Mouse (Mus musculus) liver, embryonic 12.5 days (tissue): ENCODE measurements around the gene Etv2. TPM values are rescaled to one million over a fixed set of nuclear protein-coding genes. Genes with fewer than 3 reads are reported as not detected.

Experiments used
- ATAC-seq: fragments of 200-750 bp; cut with Nextera tagmentation; 2 replicates; pipeline ENCODE4 v1.8.0; 2017; ENCODE audit warnings: moderate number of reproducible peaks, mild to moderate bottlenecking, moderate library complexity
- H3K27ac ChIP-seq: fragments of 300-500 bp; sonication (generic); 2 replicates; pipeline ENCODE4 v1.5.1; 2016; ENCODE audit warnings: mild to moderate bottlenecking
- H3K27me3 ChIP-seq: fragments of 300-500 bp; sonication (generic); replicated peaks from 2 replicates; pipeline ENCODE4 v1.6.1; 2016; ENCODE audit warnings: mild to moderate bottlenecking, moderate library complexity
- H3K36me3 ChIP-seq: fragments of 300-500 bp; sonication (generic); 2 replicates; pipeline ENCODE4 v1.6.1; 2016; ENCODE audit warnings: mild to moderate bottlenecking, moderate library complexity
- H3K4me1 ChIP-seq: fragments of 300-500 bp; sonication (generic); 2 replicates; pipeline ENCODE4 v1.6.1; 2016
- H3K4me2 ChIP-seq: fragments of 300-500 bp; sonication (generic); 2 replicates; pipeline ENCODE4 v1.6.1; 2016; ENCODE audit warnings: mild to moderate bottlenecking, moderate library complexity
- H3K4me3 ChIP-seq: fragments of 300-500 bp; sonication (generic); 2 replicates; pipeline ENCODE4 v1.5.1; 2016; ENCODE audit warnings: mild to moderate bottlenecking, moderate library complexity
- H3K9ac ChIP-seq: fragments of 300-500 bp; sonication (generic); 2 replicates; pipeline ENCODE4 v1.6.1; 2016; ENCODE audit warnings: mild to moderate bottlenecking, moderate library complexity
- H3K9me3 ChIP-seq: fragments of 300-500 bp; sonication (generic); replicated peaks from 2 replicates; pipeline ENCODE4 v1.6.1; 2016; ENCODE audit warnings: mild to moderate bottlenecking, moderate library complexity
- WGBS: fragments of 180-500 bp; shearing (Covaris S2); methylation state at CpG from one replicate; pipeline ENCODE4 v1.1.7; 2016; ENCODE audit not compliant: insufficient replicate concordance; 5-methylcytosine and 5-hydroxymethylcytosine counted together
- polyA plus RNA-seq: library from polyadenylated mRNA; unstranded; fragments of >200 nt; fragmentation: Nextera tagmentation; extraction: Ambion mirVana; gene quantifications from 2 replicates; pipeline ENCODE4 v1.2.1, GENCODE M21; 2016

The Etv2 gene
- polyA plus RNA-seq, 1 experiment from 2014 or later, result 0.19 TPM

- no peak overlapping the region for H3K4me2 ChIP-seq
- H3K4me1 ChIP-seq, result peaks cover 18% of the 10 kb centered on the region
- no peak overlapping the region for H3K9ac ChIP-seq
- no peaks in the 10 kb centered on the region for H3K9me3 ChIP-seq
- H3K27me3 ChIP-seq, result peaks cover 11% of the 10 kb centered on the region; the same call in 1 of the 2 replicates
- 44% methylated on average over 7 of the region's 7 CpGs for WGBS
- no peak overlapping the region for H3K4me3 ChIP-seq
- ATAC-seq, result no peak
- no peak overlapping the region for H3K27ac ChIP-seq
- no peaks in the 10 kb centered on the region for H3K36me3 ChIP-seq
Measured at GRCm38 (mm10) chr7:30610043-30610442, 25.6 kb downstream of the Etv2 start.

DNA sequence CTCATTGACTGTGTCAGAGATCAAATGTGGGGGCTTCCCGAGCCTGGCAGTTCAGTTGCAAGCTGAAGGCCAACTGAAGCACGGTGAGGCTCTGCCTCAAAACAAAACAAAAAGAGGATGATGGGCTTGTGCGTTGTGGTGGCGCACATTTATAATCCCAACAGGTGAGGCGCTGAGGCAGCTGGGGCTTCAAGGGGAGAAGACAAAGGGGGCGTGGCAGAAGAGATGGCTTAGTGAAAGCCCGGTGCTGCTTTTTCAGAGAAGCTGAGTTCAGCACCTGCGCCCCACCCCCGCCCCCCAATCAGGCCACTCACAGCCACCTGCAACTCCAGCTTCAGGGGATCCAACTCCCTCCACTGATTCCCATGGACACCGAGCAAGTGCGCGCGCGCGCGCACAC lies 27.2 kb downstream of the Etv2 start:
- Histone ChIP-seq H3K27ac (no peak overlapping the region), H3K9ac (no peak overlapping the region), H3K27me3 (peaks cover 11% of the 10 kb centered on the region; the same call in 1 of the 2 replicates), H3K36me3 (no peaks in the 10 kb centered on the region), H3K4me1 (peaks cover 13% of the 10 kb centered on the region), H3K4me3 (no peak overlapping the region), H3K9me3 (no peaks in the 10 kb centered on the region), H3K4me2 (no peak overlapping the region)
- 56% methylated on average over 16 of the region's 16 CpGs for WGBS
- ATAC-seq, result no peak

DNA sequence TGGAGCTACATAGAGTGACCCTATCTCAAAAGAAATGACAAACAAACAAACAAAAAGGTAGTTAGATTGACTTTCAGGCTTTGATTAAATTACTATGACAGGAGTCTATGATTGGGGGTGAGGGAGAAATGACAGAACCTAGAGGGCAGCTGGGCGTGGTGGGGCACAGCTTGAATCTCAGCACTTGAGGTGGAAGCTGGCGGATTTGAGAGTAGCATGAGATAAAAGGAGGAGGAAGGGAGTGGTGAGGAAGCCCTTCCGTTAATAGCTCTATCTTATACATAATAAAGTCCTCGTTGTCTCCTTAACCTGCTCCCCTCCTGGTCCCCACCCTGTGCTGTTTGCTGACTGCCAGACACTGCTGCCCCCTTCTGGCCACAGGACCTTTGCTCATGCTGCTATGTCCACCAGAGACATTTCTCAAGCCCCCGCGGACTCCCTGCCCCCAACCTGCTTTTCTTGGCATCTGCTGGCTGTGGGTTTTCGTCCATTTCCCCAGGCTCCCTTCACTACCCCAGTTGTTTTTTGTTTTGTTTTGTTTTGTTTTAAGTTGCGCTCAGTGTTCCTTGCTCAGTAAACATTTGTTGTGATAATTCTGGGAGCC lies 27.8 kb downstream of the Etv2 start:
- Histone ChIP-seq H3K4me1 (peaks cover 13% of the 10 kb centered on the region), H3K27me3 (peaks cover 11% of the 10 kb centered on the region; the same call in 1 of the 2 replicates), H3K9me3 (no peaks in the 10 kb centered on the region), H3K36me3 (no peaks in the 10 kb centered on the region), H3K4me3 (no peak overlapping the region), H3K27ac (no peak overlapping the region), H3K4me2 (no peak overlapping the region), H3K9ac (no peak overlapping the region)
- no peak for ATAC-seq
- WGBS, result 16% methylated on average over 8 of the region's 8 CpGs

DNA sequence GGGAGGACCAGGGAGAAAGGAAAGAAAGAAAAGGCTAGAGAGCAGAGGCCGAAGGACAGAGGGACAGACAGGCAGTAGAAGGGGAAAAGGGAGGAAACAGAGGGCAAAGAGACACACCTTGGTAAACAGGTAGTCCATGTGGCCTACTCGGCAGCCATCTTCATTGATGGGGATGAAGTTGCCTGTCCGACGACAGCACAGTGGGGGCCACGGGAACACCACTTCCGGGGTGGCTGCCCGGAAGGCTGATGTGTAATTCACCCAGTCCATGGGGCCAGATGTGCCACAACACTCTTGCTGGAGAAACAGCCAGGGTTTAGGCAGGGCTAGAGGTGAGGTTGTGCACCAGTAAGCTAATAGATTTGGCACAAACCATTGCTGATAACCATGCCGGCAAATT lies 30.7 kb downstream of the Etv2 start:
- H3K27me3 ChIP-seq, result peaks cover 11% of the 10 kb centered on the region; the same call in 1 of the 2 replicates
- no peaks in the 10 kb centered on the region for H3K9me3 ChIP-seq
- peaks cover 19% of the 10 kb centered on the region for H3K4me1 ChIP-seq
- no peak overlapping the region for H3K27ac ChIP-seq
- H3K4me2 ChIP-seq, result no peak overlapping the region
- WGBS, result 77% methylated on average over 8 of the region's 8 CpGs
- H3K9ac ChIP-seq, result no peak overlapping the region
- H3K36me3 ChIP-seq, result no peaks in the 10 kb centered on the region
- H3K4me3 ChIP-seq, result no peak overlapping the region
- ATAC-seq, result no peak

DNA sequence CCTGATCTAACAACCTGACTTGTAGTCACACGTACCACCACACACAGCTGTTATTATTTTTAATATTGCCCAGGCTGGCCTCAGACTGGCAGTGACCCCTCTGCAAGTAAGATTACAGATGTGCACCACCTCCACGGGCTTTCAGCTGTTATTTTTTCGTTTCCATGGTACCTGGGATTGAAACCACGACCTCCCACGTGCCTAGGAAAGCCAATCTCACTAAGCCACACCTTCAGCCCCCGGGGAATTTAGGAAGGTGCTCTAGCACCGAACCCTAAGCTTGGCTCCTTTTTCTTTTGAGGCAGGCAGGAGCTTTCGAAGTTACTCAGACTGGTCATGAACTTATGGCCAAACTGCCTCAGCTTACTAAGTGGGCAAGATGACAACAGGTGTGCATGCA lies 31.2 kb downstream of the Etv2 start:
- no peak for ATAC-seq
- no peaks in the 10 kb centered on the region for H3K36me3 ChIP-seq
- no peak overlapping the region for H3K27ac ChIP-seq
- H3K4me2 ChIP-seq, result no peak overlapping the region
- H3K9me3 ChIP-seq, result no peaks in the 10 kb centered on the region
- H3K27me3 ChIP-seq, result peaks cover 11% of the 10 kb centered on the region; the same call in 1 of the 2 replicates
- H3K4me3 ChIP-seq, result no peak overlapping the region
- H3K9ac ChIP-seq, result no peak overlapping the region
- peaks cover 23% of the 10 kb centered on the region for H3K4me1 ChIP-seq
- 48% methylated on average over 8 of the region's 8 CpGs for WGBS

GRCm38 (mm10) chr7:30602583-30602982 lies 33.1 kb downstream of the Etv2 start:
- Histone ChIP-seq H3K4me2 (no peak overlapping the region), H3K27me3 (0 out of 2 replicates have a peak, but pooled peaks cover 2% of the 10 kb centered on the region), H3K9me3 (no peaks in the 10 kb centered on the region), H3K36me3 (no peaks in the 10 kb centered on the region), H3K4me1 (peaks cover 18% of the 10 kb centered on the region), H3K9ac (no peak overlapping the region), H3K27ac (no peak overlapping the region), H3K4me3 (no peak overlapping the region)
- no peak for ATAC-seq
- WGBS, result 54% methylated on average over 3 of the region's 3 CpGs

DNA sequence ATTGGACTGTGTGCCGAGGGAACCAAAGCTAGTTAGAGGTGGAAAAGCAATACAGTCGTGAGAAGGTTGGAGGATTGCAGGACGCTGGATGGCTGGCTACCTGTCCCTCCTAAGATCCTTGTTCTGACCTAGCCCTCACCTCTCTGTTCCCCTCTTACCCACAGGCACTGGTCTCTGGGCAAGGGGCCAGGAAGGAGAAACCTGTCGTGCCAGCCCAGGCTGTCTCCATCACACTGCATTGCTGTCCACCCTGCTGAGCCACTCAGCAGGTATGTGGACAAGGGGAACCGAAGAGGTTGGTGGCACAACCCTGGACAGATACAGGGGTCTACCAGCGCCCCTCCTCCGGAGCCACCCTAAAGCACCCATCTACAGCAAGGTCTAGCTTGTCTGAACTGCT lies 35.0 kb downstream of the Etv2 start:
- H3K27ac ChIP-seq, result no peak overlapping the region

DNA sequence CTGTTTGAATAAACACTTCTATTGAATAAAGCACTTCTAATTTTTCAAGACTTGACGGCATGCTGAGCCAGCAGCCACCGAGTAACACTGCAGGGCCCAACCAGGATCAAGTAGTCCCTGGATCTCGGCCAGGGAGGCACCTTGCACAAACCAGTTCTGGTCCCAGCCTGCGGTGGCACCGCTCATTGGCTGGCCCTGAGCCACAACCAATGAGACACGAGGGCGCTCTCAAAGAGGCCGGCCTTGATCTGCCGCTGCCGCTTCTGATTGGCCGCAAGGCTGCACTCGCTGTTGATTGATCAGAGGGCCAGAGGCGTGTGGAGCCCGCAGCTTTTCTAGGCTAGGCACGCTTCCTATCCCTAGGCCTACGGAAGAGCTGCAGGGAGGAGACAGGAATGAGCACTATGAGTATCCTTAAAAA lies 35.7 kb downstream of the Etv2 start:
- H3K36me3 ChIP-seq, result no peaks in the 10 kb centered on the region
- no peak overlapping the region for H3K27ac ChIP-seq
- H3K9ac ChIP-seq, result peak overlapping the region; percentile 40; the same call in 1 of the 2 replicates
- no peaks in the 10 kb centered on the region for H3K9me3 ChIP-seq
- peak; percentile 97 for ATAC-seq
- 0 out of 2 replicates have a peak, but pooled peaks cover 8% of the 10 kb centered on the region for H3K27me3 ChIP-seq
- peak overlapping the region; percentile 55 for H3K4me2 ChIP-seq
- peak overlapping the region; percentile 25 for H3K4me3 ChIP-seq
- 2% methylated on average over 16 of the region's 16 CpGs for WGBS
- peaks cover 20% of the 10 kb centered on the region for H3K4me1 ChIP-seq

More for the DNA sequence above, 35.0 kb downstream of the Etv2 start:
- H3K9ac ChIP-seq, result peak overlapping the region; percentile 40; the same call in 1 of the 2 replicates
- H3K9me3 ChIP-seq, result no peaks in the 10 kb centered on the region
- no peaks in the 10 kb centered on the region for H3K36me3 ChIP-seq
- H3K4me3 ChIP-seq, result no peak overlapping the region
- H3K27me3 ChIP-seq, result 0 out of 2 replicates have a peak, but pooled peaks cover 8% of the 10 kb centered on the region
- ATAC-seq, result no peak
- 69% methylated on average over 7 of the region's 7 CpGs for WGBS
- peak overlapping the region; percentile 55 for H3K4me2 ChIP-seq
- H3K4me1 ChIP-seq, result peaks cover 18% of the 10 kb centered on the region

DNA sequence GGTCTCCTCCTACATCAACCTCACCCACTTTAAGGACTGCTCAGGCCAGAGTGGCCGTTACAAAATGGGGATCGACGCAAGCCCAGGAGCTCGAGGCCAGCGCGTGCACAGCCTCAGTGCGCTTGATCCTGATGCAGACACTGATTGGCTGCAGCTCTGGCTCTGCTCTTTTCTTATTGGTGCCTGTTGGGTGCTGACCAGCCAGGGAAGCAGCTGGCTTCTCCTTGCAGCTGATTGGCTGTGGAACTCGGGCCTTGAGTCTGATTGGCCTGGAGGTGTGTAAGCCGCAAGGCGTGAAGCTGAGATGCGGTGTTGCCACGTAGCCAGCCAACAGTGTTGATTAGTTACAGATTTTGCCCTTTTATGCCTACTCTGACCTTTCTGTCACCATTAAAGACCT lies 36.9 kb downstream of the Etv2 start, which contains the start of gene Zbtb32:
Gene Zbtb32, minus strand, starts transcription at position 124 of the 400 bp plus-strand sequence.
- Histone ChIP-seq H3K4me3 (no peak within 1 kb of the TSS), H3K4me1 (peaks cover 32% of the 10 kb centered on the region), H3K4me2 (peak within 1 kb of the TSS; percentile 55), H3K27me3 (0 out of 2 replicates have a peak, but pooled peaks cover 13% of the 10 kb centered on the region), H3K9me3 (no peaks in the 10 kb centered on the region), H3K9ac (peak within 1 kb of the TSS; percentile 40; the same call in 1 of the 2 replicates), H3K36me3 (no peaks in the 10 kb centered on the region), H3K27ac (no peak within 1 kb of the TSS)
- no peak for ATAC-seq
- 88% methylated on average over 12 of the region's 12 CpGs for WGBS

DNA sequence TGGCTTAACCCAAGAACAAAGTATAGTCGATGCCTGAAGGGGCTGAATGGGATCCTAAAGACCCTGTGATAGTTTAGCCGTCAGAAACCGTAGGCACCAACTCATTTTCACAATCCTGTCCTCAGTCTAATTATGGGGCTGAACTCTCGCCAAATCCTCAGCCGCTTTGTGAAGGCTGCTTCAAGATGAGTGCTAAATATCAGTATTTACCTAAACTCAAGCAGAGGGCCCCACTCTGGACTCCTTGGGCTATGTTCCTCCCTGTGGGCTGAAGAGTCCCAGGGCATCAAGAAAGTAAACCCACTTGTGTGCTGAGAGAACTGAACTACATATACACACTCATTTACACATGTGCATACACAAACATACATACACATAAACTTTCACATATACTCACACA lies 38.8 kb downstream of the Etv2 start:
- no peaks in the 10 kb centered on the region for H3K36me3 ChIP-seq
- ATAC-seq, result no peak
- no peak overlapping the region for H3K4me2 ChIP-seq
- WGBS, result 68% methylated on average over 5 of the region's 5 CpGs
- H3K27ac ChIP-seq, result no peak overlapping the region
- no peaks in the 10 kb centered on the region for H3K9me3 ChIP-seq
- no peak overlapping the region for H3K4me3 ChIP-seq
- H3K9ac ChIP-seq, result no peak overlapping the region
- H3K27me3 ChIP-seq, result 0 out of 2 replicates have a peak, but pooled peaks cover 13% of the 10 kb centered on the region
- peaks cover 34% of the 10 kb centered on the region for H3K4me1 ChIP-seq

- H3K9me3 ChIP-seq, result no peaks in the 10 kb centered on the region
- peaks cover 34% of the 10 kb centered on the region for H3K4me1 ChIP-seq
- WGBS, result 63% methylated on average over 5 of the region's 5 CpGs
- H3K27me3 ChIP-seq, result 0 out of 2 replicates have a peak, but pooled peaks cover 13% of the 10 kb centered on the region
- H3K27ac ChIP-seq, result no peak overlapping the region
- H3K36me3 ChIP-seq, result no peaks in the 10 kb centered on the region
- H3K9ac ChIP-seq, result no peak overlapping the region
- H3K4me3 ChIP-seq, result no peak overlapping the region
- H3K4me2 ChIP-seq, result no peak overlapping the region
- no peak for ATAC-seq
Measured at GRCm38 (mm10) chr7:30596093-30596492, 39.6 kb downstream of the Etv2 start.

DNA sequence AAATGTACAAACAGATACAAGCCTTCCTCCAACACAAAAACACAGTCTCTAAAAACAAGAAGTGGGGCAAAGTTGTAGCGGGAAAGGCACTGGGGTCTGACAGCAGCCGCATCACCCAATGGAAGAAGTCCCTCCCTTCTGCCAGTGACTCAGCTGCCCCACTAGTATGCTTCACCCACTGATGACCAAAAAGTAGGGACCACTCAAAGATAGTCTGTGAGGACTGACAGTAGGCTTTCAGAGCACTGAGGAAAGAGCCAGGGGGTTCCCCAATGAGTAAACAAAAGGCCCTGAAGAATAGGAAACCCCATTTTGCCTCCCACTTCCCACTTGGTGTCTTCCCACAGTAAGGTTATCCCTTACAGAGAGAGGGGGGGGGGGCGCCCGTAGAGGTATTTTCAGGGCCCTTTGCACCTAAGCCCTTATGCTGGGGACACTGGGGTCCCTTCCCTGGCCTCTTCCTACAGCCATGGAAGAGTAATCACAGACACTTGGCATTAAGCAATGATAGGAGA lies 41.1 kb downstream of the Etv2 start:
- Histone ChIP-seq H3K36me3 (no peaks in the 10 kb centered on the region), H3K27ac (no peak overlapping the region), H3K4me3 (no peak overlapping the region), H3K27me3 (0 out of 2 replicates have a peak, but pooled peaks cover 13% of the 10 kb centered on the region), H3K4me1 (peaks cover 30% of the 10 kb centered on the region), H3K9ac (no peak overlapping the region), H3K4me2 (peak overlapping the region; percentile 27; the same call in 1 of the 2 replicates), H3K9me3 (no peaks in the 10 kb centered on the region)
- no peak for ATAC-seq
- WGBS, result 43% methylated on average over 4 of the region's 4 CpGs
